Mouse (Mus musculus) MEL (cell line): ENCODE measurements at regions not wholly inside any gene's neighbourhood (a gene's known extent, or its start where the extent isn't known, plus 50 kb on each side); places are given as distances from the start of the nearest gene placed in this dataset.

Source experiments
- CTCF ChIP-seq, 3 experiments: IDR thresholded peaks in 2 of 3; conservative IDR thresholded peaks in 1 of 3; 2 replicates each; pipeline ENCODE4 v1.5.1; 2011 to 2012; ENCODE audit warnings: low read length in 3 of 3, low read depth in 2 of 3, mild to moderate bottlenecking in 2 of 3, improper control_type of control experiment in 1 of 3, inconsistent platforms in 1 of 3, mixed read lengths in 1 of 3, moderate library complexity in 1 of 3; ENCODE audit not compliant: control insufficient read depth in 1 of 3, insufficient read depth in 1 of 3, poor library complexity in 1 of 3, severe bottlenecking in 1 of 3
- GABPA ChIP-seq: IDR thresholded peaks from 2 replicates; pipeline ENCODE4 v1.6.1; 2012; ENCODE audit warnings: low read depth, mild to moderate bottlenecking, inconsistent platforms, low read length, improper control_type of control experiment, moderate library complexity
- MAX ChIP-seq: IDR thresholded peaks from 2 replicates; pipeline ENCODE4 v1.6.1; 2011; ENCODE audit warnings: low read length, improper control_type of control experiment

- TF ChIP-seq CTCF (IDR thresholded peaks at IDR 0.05 in 2 of 3, conservative IDR thresholded peaks at IDR 0.05 in 1 of 3; ENCODE audit: control insufficient read depth in 1 of 3, insufficient read depth in 1 of 3, low read depth in 2 of 3, low read length in 3 of 3, poor library complexity in 1 of 3, severe bottlenecking in 1 of 3) (no peak), GABPA (no peak), MAX (no peak)
Measured at GRCm38 (mm10) chr7:36491173-36491581, 206.7 kb upstream of the Tshz3 start.
